Mouse (Mus musculus) cerebellum, adult 8-10 months (tissue): Measurements from ENCODE around the gene Ndufab1.

Experiments used
- DNase-seq: peaks from one replicate; pipeline ENCODE4 v3.0.0; 2022

The Ndufab1 gene

DNA sequence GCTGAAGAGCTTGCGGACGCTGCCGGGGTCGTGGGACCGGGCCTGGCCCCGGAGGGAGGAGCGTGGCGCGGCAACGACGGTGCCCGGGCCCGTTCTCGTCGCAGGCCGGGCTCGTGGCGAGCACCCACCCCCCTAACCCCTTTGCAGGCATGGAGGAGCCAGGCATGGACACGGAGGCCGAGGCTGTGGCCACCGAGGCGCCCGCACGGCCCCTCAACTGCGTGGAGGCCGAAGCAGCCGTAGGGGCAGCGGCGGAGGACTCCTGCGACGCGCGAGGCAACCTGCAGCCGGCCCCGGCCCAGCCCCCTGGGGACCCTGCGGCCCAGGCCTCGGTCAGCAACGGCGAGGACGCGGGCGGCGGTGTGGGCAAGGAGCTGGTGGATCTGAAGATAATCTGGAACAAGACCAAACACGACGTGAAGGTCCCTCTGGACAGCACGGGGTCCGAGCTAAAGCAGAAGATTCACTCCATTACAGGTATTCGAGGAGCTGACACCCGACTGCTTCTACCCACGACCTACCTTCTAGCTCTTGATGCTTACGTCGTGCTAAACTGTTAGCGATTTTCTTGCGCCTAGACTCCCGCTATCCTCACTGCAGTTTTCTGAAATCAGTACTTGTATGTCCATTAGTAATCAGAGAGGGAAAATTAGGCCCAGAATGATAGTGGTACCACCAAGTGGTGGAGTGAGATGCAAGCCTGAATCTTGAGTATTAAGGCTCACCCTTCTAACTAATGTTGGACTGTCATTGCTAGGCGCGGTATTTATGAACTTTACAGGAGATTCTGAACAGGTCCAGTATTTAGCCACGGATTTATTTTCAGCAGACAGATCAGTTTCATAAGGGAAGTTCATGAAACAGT lies 33.9 kb downstream of the Ndufab1 start:
- DNase-seq, result no peak

DNA sequence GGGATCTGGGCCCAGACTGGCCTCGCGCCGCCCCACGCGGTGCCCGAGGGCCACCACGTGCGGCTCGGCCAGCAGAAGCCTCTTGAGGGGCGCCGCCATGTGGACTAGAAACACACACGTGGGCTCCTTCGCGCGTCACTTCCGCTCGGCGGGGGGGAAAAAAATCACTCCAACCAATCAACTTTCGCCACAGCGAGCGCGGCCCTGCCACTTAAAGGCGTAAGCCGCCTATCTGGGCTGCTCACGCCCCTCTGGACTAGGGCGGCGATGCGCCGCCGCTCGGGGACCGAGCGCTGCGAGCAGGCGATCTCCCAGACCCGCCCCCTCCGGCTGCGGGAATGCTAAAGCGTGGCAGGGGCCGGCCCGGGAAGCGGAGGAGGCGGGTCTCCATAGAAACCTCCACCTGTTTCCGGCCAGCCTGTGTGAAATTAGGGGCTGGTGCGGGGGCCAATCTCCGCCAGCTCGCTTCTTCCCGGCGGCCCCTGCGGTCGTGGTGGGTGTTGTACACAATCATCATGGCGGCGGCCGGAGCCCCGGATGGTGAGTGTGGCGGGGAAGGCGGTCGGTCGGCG lies 34.7 kb downstream of the Ndufab1 start, which contains the start of the genes Ubfd1 and Ears2:
Gene Ubfd1 (plus strand): TSS at position 231 of the 572 bp plus-strand sequence.
Gene Ears2 (minus strand): TSS at position 319 of the 572 bp plus-strand sequence.
- peak; percentile 97 for DNase-seq

DNA sequence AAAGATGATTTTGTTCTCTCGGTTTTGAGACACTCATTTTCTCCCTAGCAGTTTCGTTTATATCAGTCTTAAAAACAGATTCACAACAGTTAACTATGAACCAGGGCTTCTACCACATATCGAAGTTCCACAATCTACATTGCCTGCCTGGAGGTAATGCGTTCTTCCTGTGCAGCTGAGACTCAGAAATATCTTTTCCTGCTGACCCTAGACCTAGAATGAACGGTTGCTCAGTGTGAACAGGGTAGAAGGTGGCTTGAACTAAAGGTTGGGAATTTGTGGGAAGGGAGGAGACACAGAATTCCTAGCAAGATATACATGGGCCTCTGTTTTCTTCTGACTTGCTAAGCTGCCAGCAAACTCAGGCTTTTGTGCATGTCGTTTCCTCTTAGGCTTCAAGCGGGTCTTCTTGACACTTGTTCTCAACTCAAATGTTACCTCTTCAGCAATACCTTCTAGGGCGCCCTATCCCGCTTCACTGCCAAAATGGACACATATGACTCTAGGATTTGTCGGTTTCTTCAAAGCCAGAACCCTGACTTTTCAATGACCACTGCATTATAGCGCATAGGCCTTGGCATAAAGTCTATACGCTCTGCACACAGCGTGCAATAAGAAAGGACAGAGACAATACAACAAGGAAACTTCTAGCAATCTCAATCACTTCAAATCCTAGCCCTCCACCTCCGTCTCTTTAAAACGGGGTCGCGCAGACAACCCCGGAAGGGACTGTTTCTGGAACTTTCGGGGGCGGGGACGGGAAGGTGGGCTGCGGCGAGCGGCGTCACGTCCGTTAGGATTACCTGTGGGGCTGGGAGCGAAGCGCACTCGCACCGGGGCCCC lies 35.4 kb downstream of the Ndufab1 start:
- DNase-seq, result no peak

DNA sequence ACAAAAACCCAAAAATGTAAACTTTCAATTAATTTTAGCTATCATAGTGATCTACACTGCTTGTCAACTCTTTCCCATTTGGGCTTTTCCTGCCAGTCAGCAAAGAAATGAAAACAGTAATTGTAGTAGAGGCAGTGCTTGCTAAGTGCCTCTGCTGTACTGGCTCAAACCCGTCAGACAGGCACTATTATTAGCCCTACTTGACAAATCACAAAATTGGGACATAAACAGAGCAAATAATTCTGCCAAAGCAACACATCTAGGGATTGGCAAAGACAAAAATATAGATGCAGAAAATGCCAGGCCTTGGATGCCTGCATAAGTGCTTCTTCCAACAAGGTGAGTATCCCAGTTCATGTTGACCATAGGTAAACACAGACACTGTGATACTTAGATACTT lies 36.0 kb downstream of the Ndufab1 start:
- DNase-seq, result no peak

- no peak for DNase-seq
Measured at GRCm38 (mm10) chr7:122056633-122057032, 45.1 kb downstream of the Ndufab1 start.

GRCm38 (mm10) chr7:122050834-122051233 lies 50.9 kb downstream of the Ndufab1 start:
- DNase-seq, result no peak

DNA sequence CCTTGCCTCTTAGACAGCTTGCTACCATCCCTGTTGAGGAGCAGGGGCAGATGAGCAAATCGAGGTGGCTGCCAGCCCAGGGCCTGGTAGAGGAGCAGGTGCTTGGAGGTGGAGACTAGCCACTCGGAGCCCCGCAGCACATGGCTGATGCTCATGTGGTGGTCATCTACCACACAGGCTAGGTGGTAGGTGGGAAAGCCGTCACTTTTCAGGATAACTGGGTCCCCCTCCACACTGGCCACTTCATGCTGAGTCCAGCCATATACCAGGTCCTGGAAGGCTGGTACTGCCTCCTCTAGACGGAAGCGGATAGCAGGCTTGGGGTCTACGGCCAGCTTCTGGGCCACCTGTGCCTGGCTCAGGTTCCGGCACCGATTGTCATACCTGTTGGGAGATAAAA lies 53.5 kb downstream of the Ndufab1 start:
- DNase-seq, result no peak

- no peak for DNase-seq
Measured at GRCm38 (mm10) chr7:122046813-122047212, 54.9 kb downstream of the Ndufab1 start.

GRCm38 (mm10) chr7:122045711-122046110 lies 56.0 kb downstream of the Ndufab1 start:
- DNase-seq, result no peak

DNA sequence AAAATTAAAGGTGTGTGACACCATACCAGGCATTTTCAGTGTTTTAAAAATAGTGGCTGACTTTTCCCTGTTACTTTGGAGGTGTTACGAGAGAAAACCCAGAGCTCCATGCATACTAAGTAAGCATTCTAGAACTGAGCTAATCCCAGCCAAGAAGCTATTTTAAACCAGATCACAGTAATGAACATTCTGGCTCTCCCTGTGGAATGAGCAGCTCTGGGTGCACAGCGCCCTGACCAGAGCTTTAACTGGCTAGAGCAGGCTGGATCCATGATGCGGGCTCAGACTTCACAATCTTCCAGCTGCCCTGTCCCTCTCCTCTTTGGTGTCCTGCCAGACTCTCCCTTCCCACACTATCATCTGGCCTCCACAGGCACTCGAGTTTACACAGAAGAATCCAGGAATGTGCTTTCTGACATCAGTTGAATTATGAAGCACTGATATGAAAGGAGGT lies 56.5 kb downstream of the Ndufab1 start:
- DNase-seq, result no peak

DNA sequence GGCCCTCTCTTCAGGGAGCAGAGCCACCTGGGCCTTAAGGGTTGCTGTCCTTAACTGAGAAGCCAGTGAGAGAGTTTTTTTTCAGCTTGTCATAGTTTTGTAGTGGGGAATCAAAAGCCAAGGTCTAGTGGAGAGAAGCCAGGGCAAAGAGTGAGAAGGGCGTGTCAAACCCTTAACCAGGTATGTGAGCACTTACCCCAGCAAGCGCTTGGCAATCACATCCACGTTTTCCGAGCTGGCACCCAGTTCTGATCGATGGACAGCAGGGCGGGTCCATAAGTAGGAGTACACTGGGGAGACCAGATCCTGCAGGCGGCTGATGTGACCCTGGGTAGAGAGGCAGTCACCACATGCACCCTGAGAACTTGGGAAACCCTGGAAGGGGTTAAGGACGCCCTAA lies 57.6 kb downstream of the Ndufab1 start:
- no peak for DNase-seq
